Mouse (Mus musculus) T-cell, adult 66 days (primary cell): Measurements from ENCODE around the gene Clcf1. TPM values are rescaled to one million over a fixed set of nuclear protein-coding genes. Genes with fewer than 3 reads are reported as not detected.

Experiments used
- total RNA-seq, 2 experiments: library from RNA; stranded (reverse); gene quantifications; 3 replicates in 1 of 2; 4 replicates in 1 of 2; pipeline ENCODE4 v1.2.4; 2023

The Clcf1 gene
- 100 to 1,000 TPM; 139 to 167 TPM for total RNA-seq

DNA sequence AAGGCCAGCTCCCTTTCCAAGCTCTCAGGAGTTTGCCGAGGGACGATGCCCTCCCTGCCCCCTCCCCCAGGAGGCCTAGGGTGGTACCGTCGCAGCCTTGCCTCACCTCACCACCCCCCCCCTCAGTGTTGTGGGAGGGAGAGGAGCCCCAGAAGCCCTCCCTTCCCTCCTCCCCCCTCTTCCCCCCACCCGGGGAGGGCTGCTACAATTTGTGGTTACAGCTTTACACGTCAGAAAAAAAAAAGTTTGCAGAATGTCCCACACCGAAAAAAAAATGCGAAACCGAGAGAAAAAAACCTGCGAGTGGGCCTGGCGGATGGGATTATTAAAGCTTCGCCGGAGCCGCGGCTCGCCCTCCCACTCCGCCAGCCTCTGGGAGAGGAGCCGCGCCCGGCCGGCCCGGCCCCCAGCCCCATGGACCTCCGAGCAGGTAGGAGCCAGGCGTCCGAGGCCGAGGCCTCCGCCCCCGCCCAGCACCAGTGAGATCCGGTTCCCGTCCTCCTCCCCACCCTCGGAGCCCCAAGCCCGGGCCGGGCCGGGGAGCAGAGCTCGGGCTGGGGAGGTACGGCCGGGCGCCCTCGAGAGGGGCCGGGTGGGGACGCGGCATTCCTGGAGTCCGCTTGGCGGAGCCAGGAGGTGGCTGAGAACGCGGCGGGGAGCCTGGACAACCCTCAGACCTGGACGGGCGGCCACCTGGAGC is at the start of gene Clcf1, which contains the start of gene AC109138.7:
Gene Clcf1 (plus strand): TSS at position 168 of the 700 bp plus-strand sequence.
Gene AC109138.7 (plus strand): TSS at position 287 of the 700 bp plus-strand sequence.

DNA sequence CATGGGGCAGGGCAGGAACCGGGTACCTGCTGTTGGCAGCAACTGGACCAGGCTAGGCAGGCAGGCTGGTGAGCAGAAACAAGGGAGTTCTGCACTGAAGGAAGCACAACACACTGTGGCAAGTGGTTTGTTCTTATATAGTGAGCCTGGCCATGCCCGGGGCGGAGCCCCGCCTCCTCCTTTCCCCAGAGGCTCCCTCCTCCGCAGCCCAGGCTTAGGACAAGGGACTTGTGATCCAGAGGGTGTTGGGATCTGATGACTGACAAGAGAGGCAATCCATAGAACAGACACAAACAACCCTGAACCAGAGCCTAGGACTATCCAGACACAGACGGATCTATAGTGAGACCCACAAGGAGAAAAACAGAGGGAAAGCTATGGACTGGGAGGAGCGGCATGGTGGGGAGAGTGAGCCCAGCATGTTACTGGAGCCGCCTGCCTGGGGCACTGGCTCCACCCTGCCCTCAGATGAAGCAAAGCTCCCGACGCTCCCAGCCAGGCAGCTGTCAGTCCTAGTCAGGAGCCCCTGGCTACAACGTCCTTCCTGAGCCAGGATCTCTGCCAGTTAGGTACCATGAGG is 38.6 kb upstream of the Clcf1 start, which contains the start of gene Carns1:
Gene Carns1 (minus strand): TSS at position 112 of the 580 bp plus-strand sequence.

DNA sequence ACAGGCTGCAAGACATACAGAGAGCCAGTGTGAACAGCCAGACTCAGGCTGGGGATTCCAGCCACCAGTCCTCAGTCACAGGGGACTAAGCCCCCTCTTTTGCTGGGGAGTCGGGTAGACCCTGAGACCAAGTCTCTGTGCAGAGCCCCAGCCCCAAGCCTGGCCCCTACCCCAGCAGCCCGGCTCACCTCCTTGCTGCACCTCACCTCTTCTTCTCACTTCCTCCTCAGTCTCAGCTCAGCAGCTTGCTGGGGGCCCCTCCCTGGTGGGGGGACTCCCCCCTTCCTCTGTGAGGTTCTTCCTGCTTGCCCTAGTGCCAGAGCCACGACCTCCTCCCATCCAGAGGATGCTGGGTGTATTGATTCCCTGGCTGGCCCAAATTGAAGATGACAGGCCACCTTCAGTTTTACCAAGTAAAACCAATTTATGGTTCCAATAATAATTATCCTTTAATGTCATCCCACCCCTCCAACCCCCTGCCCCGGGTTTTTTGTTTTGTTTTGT is 23.2 kb upstream of the Clcf1 start, which contains the start of gene Tbc1d10c:
Gene Tbc1d10c (minus strand): TSS at position 454 of the 504 bp plus-strand sequence.

DNA sequence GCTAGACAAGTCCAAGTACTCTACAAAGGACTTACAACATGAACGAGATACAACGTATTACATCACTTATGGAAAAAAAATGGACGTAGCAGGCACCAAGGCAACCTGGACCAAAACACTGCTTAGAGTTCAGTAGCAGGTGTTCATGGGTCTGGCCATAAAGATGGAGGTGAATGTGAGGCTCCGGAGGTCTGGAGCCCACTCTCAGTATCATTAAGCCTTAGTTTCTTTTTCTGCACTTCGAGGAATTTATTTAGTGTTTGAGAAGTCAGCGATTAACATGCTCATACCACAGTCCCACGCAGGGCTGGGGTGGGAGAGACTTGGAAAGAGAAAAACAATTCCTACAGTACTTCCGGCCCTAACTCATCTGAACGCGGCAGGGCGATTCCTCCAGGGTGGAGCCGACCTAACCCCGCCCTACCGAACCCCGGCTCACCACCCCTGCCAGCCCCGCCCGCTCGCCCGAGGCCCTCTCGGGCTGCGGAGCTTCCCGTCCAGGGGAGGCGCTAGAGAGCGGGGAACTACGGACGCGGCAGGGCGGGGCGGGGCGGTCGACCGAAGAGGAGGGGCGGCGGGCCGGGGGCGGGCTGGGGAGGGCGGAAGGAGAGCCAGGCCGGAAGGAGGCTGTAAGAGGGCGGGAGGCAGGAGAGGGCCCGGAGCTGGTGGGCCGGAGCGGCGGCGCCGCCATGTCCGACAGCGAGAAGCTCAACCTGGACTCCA is 22.3 kb upstream of the Clcf1 start, which contains the start of gene Ppp1ca:
Gene Ppp1ca (plus strand): TSS at position 538 of the 723 bp plus-strand sequence.

DNA sequence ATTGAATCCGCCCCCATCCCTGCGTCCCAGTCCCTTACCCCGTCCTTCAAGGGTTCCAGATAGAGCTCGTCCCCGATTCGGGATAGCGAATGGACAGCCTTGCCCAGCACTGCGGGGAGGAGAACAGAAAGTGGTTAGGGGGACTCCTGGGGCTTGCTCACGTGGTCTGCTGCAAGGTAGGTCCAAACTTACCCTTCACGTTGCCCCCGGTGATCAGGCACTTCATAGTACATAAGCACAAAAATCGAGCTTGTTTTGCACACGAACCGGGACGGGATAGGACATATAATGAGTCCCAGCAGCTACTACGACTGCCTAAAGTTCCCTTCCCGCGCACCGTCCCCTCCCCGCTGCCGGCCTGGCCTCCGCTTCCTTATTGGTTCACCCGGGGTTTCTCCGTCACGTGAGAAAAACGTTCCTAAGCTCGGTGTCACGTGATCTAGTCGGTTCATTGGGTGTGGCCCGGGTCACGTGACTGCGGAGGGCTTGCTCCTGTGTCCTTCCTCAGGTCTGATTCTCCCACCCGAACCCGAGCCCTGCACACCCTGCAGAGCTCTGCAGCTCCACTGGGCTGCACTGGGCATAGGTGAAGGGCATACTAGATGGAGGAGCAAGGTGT is 12.6 kb upstream of the Clcf1 start, which contains the start of gene Rad9a:
Gene Rad9a (minus strand): TSS at position 372 of the 619 bp plus-strand sequence.

DNA sequence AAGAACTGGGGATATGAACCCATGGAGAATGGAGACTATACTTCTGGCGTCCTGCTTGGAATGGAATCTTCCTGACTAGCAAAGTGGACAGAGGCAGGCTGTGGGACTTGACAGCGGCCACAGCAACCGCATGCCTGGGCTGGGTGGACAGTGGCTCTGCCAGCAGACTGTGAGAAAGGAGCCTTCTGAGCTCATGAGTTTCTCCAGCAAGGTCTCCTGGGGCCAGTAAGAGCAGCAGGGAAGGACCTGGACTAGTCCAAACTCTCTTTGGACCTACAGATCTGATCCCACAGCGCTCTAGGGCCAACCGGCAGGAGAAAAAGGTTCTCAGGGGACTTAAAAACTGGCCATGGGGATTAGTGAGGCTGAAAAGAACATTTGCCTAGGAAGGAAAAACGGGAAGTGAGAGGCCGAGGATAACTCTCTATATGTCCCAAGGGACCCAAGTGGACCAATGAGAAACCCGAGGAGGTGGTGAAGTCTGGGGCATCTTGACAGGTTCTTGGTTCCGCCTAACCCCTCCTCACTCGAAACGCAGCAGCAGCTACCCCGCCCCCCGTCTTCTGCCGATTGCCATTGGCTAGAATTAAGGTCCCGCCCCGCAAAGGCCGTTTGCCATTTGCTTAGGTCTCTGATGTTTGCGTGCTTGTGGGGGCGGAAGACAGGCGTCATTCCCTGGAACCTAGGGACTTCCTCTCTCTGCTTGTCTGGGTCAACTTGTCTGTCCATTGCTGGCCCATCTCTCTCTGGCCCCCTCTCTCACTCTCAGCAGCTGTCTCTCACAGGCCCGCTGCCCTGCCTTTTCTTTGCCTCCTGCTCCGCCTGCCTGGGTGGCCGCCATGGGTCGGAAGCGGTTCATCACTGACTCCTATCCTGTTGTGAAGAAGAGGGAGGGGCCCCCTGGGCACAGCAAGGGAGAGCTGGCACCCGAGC is 17.5 kb downstream of the Clcf1 start, which contains the start of gene Pold4:
Gene Pold4 (plus strand): TSS at position 647 of the 933 bp plus-strand sequence.

DNA sequence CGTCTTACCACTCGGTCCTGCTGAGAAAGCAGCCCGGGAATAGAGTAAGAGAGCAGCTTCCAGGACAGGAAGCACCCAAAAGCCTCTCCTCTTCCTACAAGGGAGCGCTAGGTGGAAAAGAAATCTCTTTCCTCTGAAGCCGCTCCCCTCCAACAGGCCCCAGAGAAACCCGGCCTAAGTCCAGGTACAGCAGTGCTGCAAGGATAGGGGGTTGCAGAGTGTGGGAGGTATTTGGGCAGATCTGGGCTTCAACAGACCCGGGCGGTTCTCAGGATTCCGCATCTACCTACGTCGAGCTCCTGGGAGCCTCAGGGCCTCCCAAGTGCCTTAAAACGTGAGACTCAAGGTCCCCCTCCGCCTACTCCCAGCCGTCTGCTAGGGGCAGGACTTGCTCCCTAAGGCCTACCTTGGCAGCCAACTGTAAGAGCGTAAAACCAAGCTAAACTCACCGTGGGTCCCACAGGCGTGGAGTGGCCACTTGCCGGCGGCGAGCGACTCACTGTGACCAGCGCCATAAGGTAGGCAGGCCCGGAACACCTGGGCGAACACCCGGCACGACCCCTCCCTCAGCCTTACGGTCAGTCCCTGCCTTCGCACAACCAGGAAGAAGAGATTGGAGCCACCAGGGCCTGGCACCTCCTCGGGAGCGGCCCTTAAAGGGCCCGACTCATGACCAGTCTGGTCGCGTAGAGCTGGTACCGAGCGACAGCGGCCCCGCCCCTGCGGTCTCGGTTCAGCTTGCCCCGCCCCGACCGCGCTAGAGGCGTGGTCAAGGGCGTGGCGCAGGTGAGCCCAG is 54.7 kb downstream of the Clcf1 start, which contains the start of gene Ssh3:
Gene Ssh3 (minus strand): TSS at position 615 of the 796 bp plus-strand sequence.

Other genes with a start within 250 kb of the Clcf1 start
- not detected for gene Aldh3b2, start 241.9 kb upstream of the Clcf1 start, total RNA-seq
- not detected for gene Acy3, start 227.7 kb upstream of the Clcf1 start, total RNA-seq
- not detected for gene Tbx10, start 221.5 kb upstream of the Clcf1 start, total RNA-seq
- 1 to 10 TPM; 5.1 to 8.8 TPM for gene Nudt8, start 213.7 kb upstream of the Clcf1 start, total RNA-seq
- gene Gm49405, start 213.6 kb upstream of the Clcf1 start, total RNA-seq: 1 to 10 TPM; 1.2 to 1.4 TPM
- gene Doc2g, start 210.9 kb upstream of the Clcf1 start, total RNA-seq: 1 to 10 TPM; 3.3 to 3.8 TPM
- gene Ndufv1, start 201.4 kb upstream of the Clcf1 start, total RNA-seq: 10 to 100 TPM; 92.7 to 97.9 TPM
- 100 to 1,000 TPM; 219 to 238 TPM for gene Gstp1, start 176.3 kb upstream of the Clcf1 start, total RNA-seq
- 10 to 100 TPM; 26.7 to 30.7 TPM for gene Gstp2, start 168.2 kb upstream of the Clcf1 start, total RNA-seq
- 10 to 100 TPM; 28.7 to 37.1 TPM for gene Gstp3, start 154.7 kb upstream of the Clcf1 start, total RNA-seq
- gene Cabp2, start 132.7 kb upstream of the Clcf1 start, total RNA-seq: not detected
- gene Cdk2ap2, start 117.1 kb upstream of the Clcf1 start, total RNA-seq: 100 to 1,000 TPM; 166 to 171 TPM
- 100 to 1,000 TPM; 322 TPM for gene Pitpnm1, start 114.2 kb upstream of the Clcf1 start, total RNA-seq
- gene Aip, start 88.4 kb upstream of the Clcf1 start, total RNA-seq: 100 to 1,000 TPM; 144 to 147 TPM
- gene Gpr152, start 74.5 kb upstream of the Clcf1 start, total RNA-seq: 1 to 10 TPM in 1 of 2 experiments, under 1 TPM in 1; 0.99 to 1.7 TPM
- gene Cabp4, start 70.2 kb upstream of the Clcf1 start, total RNA-seq: not detected
- 100 to 1,000 TPM; 127 to 139 TPM for gene Coro1b, start 65.6 kb upstream of the Clcf1 start, total RNA-seq
- 100 to 1,000 TPM; 313 to 348 TPM for gene Ptprcap, start 60.6 kb upstream of the Clcf1 start, total RNA-seq
- 10 to 100 TPM; 34.8 to 49.8 TPM for gene Rps6kb2, start 50.9 kb upstream of the Clcf1 start, total RNA-seq
- gene Carns1, start 38.8 kb upstream of the Clcf1 start, total RNA-seq: 10 to 100 TPM; 68.8 to 73.6 TPM
- gene Tbc1d10c, start 23.0 kb upstream of the Clcf1 start, total RNA-seq: 100 to 1,000 TPM; 292 to 316 TPM
- 100 to 1,000 TPM; 386 to 415 TPM for gene Ppp1ca, start 22.2 kb upstream of the Clcf1 start, total RNA-seq
- gene Rad9a, start 12.6 kb upstream of the Clcf1 start, total RNA-seq: 10 to 100 TPM; 46.6 to 54.9 TPM
- not detected for gene AC109138.7, start 119 bp downstream of the Clcf1 start, total RNA-seq
- 10 to 100 TPM; 50.8 to 51.4 TPM for gene Pold4, start 17.7 kb downstream of the Clcf1 start, total RNA-seq
- gene Ssh3, start 54.9 kb downstream of the Clcf1 start, total RNA-seq: 10 to 100 TPM; 17.8 to 18.9 TPM
- gene Ankrd13d, start 68.9 kb downstream of the Clcf1 start, total RNA-seq: 10 to 100 TPM; 19.0 to 20.5 TPM
- 100 to 1,000 TPM; 399 to 431 TPM for gene Grk2, start 92.0 kb downstream of the Clcf1 start, total RNA-seq
- 100 to 1,000 TPM; 155 to 160 TPM for gene Kdm2a, start 184.0 kb downstream of the Clcf1 start, total RNA-seq
- 1 to 10 TPM in 1 of 2 experiments, under 1 TPM in 1; 0.39 to 1.8 TPM for gene Rhod, start 225.2 kb downstream of the Clcf1 start, total RNA-seq